In genomic region chr8:84183261-84184084, GRCm38 (mm10) we compare ENCODE assay signal across 9 mouse cellular contexts. TPM values are rescaled to one million over a fixed set of nuclear protein-coding genes. Genes with fewer than 3 reads are reported as not detected.
A peak's percentile ranks its signal among the peaks of the same experiment; 100 is the strongest.
DNase-seq lines count a peak whose midpoint lies in the region; ATAC-seq and TF ChIP-seq lines count a peak whose summit lies in the region.
"Had no signal": no experiment of that assay in that cellular context is flagged by ENCODE, and none has a peak within 500 bp of the region (broad histone marks: within the 10 kb centered on the region; RNA-seq: fewer than 3 reads in every experiment).

No protein-coding gene starts in this region.

- H3K36me3 ChIP-seq in intestine, embryonic 15.5 days: no peaks in the 10 kb centered on the region
- H3K36me3 ChIP-seq in midbrain, embryonic 11.5 days (ENCODE audit: control insufficient read depth, insufficient read depth, low read length): no peaks in the 10 kb centered on the region

- H3K27ac ChIP-seq in layer of hippocampus, adult 2 months: peak overlapping the region; percentile 86
- no peak overlapping the region for H3K27ac ChIP-seq in embryonic fibroblast, embryonic 13.5 days (ENCODE audit: insufficient read depth, low read length)
- H3K27ac ChIP-seq in intestine, embryonic 15.5 days: peak overlapping the region; percentile 76
- peak overlapping the region; percentile 80 for H3K27ac ChIP-seq in midbrain, embryonic 11.5 days (ENCODE audit: low read depth, low read length)

- H3K9me3 ChIP-seq in intestine, embryonic 15.5 days: no peaks in the 10 kb centered on the region
- H3K9me3 ChIP-seq in midbrain, embryonic 11.5 days (ENCODE audit: control insufficient read depth, low read length): no peaks in the 10 kb centered on the region

- peak overlapping the region; percentile 93 for H3K4me2 ChIP-seq in intestine, embryonic 15.5 days (replicated peaks)
- peak overlapping the region; percentile 91 for H3K4me2 ChIP-seq in midbrain, embryonic 11.5 days

- ATAC-seq in intestine, embryonic 15.5 days: peak; percentile 42
- peak; percentile 61 for ATAC-seq in midbrain, embryonic 11.5 days (ENCODE audit: low FRiP score)

- TF ChIP-seq POLR2A in embryonic fibroblast, embryonic 13.5 days (IDR thresholded peaks at IDR 0.05; ENCODE audit: low read depth, low read length): peak; percentile 41; the same call in 1 of the 2 replicates

- DNase-seq in layer of hippocampus, adult 2 months (ENCODE audit: low spot score in 2 of 2): no peak
- no peak for DNase-seq in layer of hippocampus, adult 11-12 months (ENCODE audit: low spot score)
- peak; percentile 43 to 51 for DNase-seq in adrenal gland, postnatal 36 days
- peak; percentile 96 for DNase-seq in midbrain, embryonic 11.5 days (ENCODE audit: low spot score, missing footprints)
- peak; percentile 73 for DNase-seq in thymus, postnatal 25 days
- DNase-seq in layer of hippocampus, postnatal 14 days (ENCODE audit: low spot score in 2 of 2): no peak

- H3K9ac ChIP-seq in intestine, embryonic 15.5 days: peak overlapping the region; percentile 87
- H3K9ac ChIP-seq in midbrain, embryonic 11.5 days (ENCODE audit: low read length): peak overlapping the region; percentile 100

- no peaks in the 10 kb centered on the region for H3K27me3 ChIP-seq in intestine, embryonic 15.5 days (replicated peaks)
- peaks cover 8% of the 10 kb centered on the region; the same call in 1 of the 2 replicates for H3K27me3 ChIP-seq in midbrain, embryonic 11.5 days (ENCODE audit: control insufficient read depth, insufficient read depth, low read length)

- peak overlapping the region; percentile 67 for H3K4me3 ChIP-seq in layer of hippocampus, adult 2 months
- H3K4me3 ChIP-seq in embryonic fibroblast, embryonic 13.5 days (ENCODE audit: insufficient read depth, low read length): peak overlapping the region; percentile 48
- peak overlapping the region; percentile 80 for H3K4me3 ChIP-seq in intestine, embryonic 15.5 days (replicated peaks)
- peak overlapping the region; percentile 88 for H3K4me3 ChIP-seq in midbrain, embryonic 11.5 days (ENCODE audit: low read depth, low read length)

- under 1% methylated on average over 86 of the region's 87 CpGs for WGBS in intestine, embryonic 15.5 days
- WGBS in midbrain, embryonic 11.5 days: 1% methylated on average over 86 of the region's 87 CpGs

- TF ChIP-seq CTCF in layer of hippocampus, adult 2 months (conservative IDR thresholded peaks at IDR 0.05): no peak
- no peak for TF ChIP-seq CTCF in embryonic fibroblast, embryonic 13.5 days (IDR thresholded peaks at IDR 0.05; ENCODE audit: borderline replicate concordance, insufficient read depth, low read length)

- H3K4me1 ChIP-seq in embryonic fibroblast, embryonic 13.5 days (ENCODE audit: control insufficient read depth, insufficient read depth, low read length): peaks cover 2% of the 10 kb centered on the region; the same call in 1 of the 2 replicates
- H3K4me1 ChIP-seq in intestine, embryonic 15.5 days (replicated peaks): peaks cover 37% of the 10 kb centered on the region
- peaks cover 51% of the 10 kb centered on the region for H3K4me1 ChIP-seq in midbrain, embryonic 11.5 days (ENCODE audit: control insufficient read depth, insufficient read depth, low read length)

RNA-seq across cellular contexts. Expression of gene Nanos3, which starts 1.5 kb away (rescaled TPM):
- total RNA-seq in layer of hippocampus, adult 2 months (2021): 1 to 10 TPM; 2.6 to 5.0 TPM
- total RNA-seq in adrenal gland, postnatal 36 days (2021): 1 to 10 TPM in 1 of 2 experiments, not detected in 1; 2.3 TPM
- polyA plus RNA-seq in embryonic fibroblast, embryonic 13.5 days (2011; ENCODE audit: insufficient read length, low read depth, missing spikeins): not detected in 2 replicates
- 2.5 and 2.9 TPM in 2 replicates for polyA plus RNA-seq in intestine, embryonic 15.5 days (2015; fragmentation: Nextera tagmentation; extraction: Ambion mirVana)
- polyA plus RNA-seq in midbrain, embryonic 11.5 days (2014; fragmentation: Nextera tagmentation; extraction: Ambion mirVana): 4.7 and 4.9 TPM in 2 replicates
- 1 to 10 TPM; 3.8 to 4.4 TPM for total RNA-seq in layer of hippocampus, postnatal 14 days (2021)
- total RNA-seq: neutrophil, adult 5-6 weeks had no signal

RNA-seq across cellular contexts. Expression of gene 4930432K21Rik, which starts 35.6 kb away (rescaled TPM):
- 1 to 10 TPM; 2.1 to 2.9 TPM for total RNA-seq in layer of hippocampus, adult 2 months (2021)
- under 1 TPM; 0.46 to 0.76 TPM for total RNA-seq in adrenal gland, postnatal 36 days (2021)
- 0.48 and 0.95 TPM in 2 replicates for polyA plus RNA-seq in embryonic fibroblast, embryonic 13.5 days (2011; ENCODE audit: insufficient read length, low read depth, missing spikeins)
- 0.65 and 0.93 TPM in 2 replicates for polyA plus RNA-seq in intestine, embryonic 15.5 days (2015; fragmentation: Nextera tagmentation; extraction: Ambion mirVana)
- polyA plus RNA-seq in midbrain, embryonic 11.5 days (2014; fragmentation: Nextera tagmentation; extraction: Ambion mirVana): 0.83 and 0.86 TPM in 2 replicates
- total RNA-seq in layer of hippocampus, postnatal 14 days (2021): 1 to 10 TPM; 1.1 TPM

RNA-seq across cellular contexts. Expression of gene Cc2d1a, which starts 35.7 kb away (rescaled TPM):
- total RNA-seq in layer of hippocampus, adult 2 months (2021): 10 to 100 TPM; 53.2 to 57.8 TPM
- 10 to 100 TPM; 22.6 to 33.9 TPM for total RNA-seq in adrenal gland, postnatal 36 days (2021)
- 17.7 and 20.0 TPM in 2 replicates for polyA plus RNA-seq in embryonic fibroblast, embryonic 13.5 days (2011; ENCODE audit: insufficient read length, low read depth, missing spikeins)
- polyA plus RNA-seq in intestine, embryonic 15.5 days (2015; fragmentation: Nextera tagmentation; extraction: Ambion mirVana): 20.7 and 21.7 TPM in 2 replicates
- polyA plus RNA-seq in midbrain, embryonic 11.5 days (2014; fragmentation: Nextera tagmentation; extraction: Ambion mirVana): 7.6 and 8.9 TPM in 2 replicates
- total RNA-seq in layer of hippocampus, postnatal 14 days (2021): 10 to 100 TPM; 46.9 to 53.9 TPM

RNA-seq across cellular contexts. Expression of gene Zswim4, which starts 53.4 kb away (rescaled TPM):
- 10 to 100 TPM; 18.0 to 19.3 TPM for total RNA-seq in layer of hippocampus, adult 2 months (2021)
- total RNA-seq in adrenal gland, postnatal 36 days (2021): 10 to 100 TPM; 40.1 to 47.6 TPM
- polyA plus RNA-seq in embryonic fibroblast, embryonic 13.5 days (2011; ENCODE audit: insufficient read length, low read depth, missing spikeins): 7.3 and 10.9 TPM in 2 replicates
- polyA plus RNA-seq in intestine, embryonic 15.5 days (2015; fragmentation: Nextera tagmentation; extraction: Ambion mirVana): 9.0 TPM in 2 replicates
- 19.4 and 24.7 TPM in 2 replicates for polyA plus RNA-seq in midbrain, embryonic 11.5 days (2014; fragmentation: Nextera tagmentation; extraction: Ambion mirVana)
- total RNA-seq in layer of hippocampus, postnatal 14 days (2021): 10 to 100 TPM; 17.2 to 18.8 TPM

RNA-seq across cellular contexts. Expression of gene Podnl1, which starts 57.7 kb away (rescaled TPM):
- total RNA-seq in layer of hippocampus, adult 2 months (2021): not detected
- total RNA-seq in adrenal gland, postnatal 36 days (2021): under 1 TPM; 0.13 to 0.46 TPM
- polyA plus RNA-seq in embryonic fibroblast, embryonic 13.5 days (2011; ENCODE audit: insufficient read length, low read depth, missing spikeins): 3.2 and 5.8 TPM in 2 replicates
- 0.33 and 0.62 TPM in 2 replicates for polyA plus RNA-seq in intestine, embryonic 15.5 days (2015; fragmentation: Nextera tagmentation; extraction: Ambion mirVana)
- polyA plus RNA-seq in midbrain, embryonic 11.5 days (2014; fragmentation: Nextera tagmentation; extraction: Ambion mirVana): 0.25 and 0.32 TPM in 2 replicates
- total RNA-seq in layer of hippocampus, postnatal 14 days (2021): not detected

Comparison
In these comparisons a context has a peak if more than half of its experiments do, and no peak if none do; other contexts are left out.
1. DNase-seq: peak in adrenal gland, postnatal 36 days (2 of 2), midbrain, embryonic 11.5 days (single experiment) and thymus, postnatal 25 days (single experiment); none in layer of hippocampus, adult 2 months (0 of 2), layer of hippocampus, adult 11-12 months (single experiment) and layer of hippocampus, postnatal 14 days (0 of 2).
2. Peak in every context shown above with its lines, with median percentiles within 50 percentile points of each other: H3K4me3 ChIP-seq.